Mouse (Mus musculus): ENCODE measurements around the gene Hint2. TPM values are rescaled to one million over a fixed set of nuclear protein-coding genes. Genes with fewer than 3 reads are reported as not detected.
A peak's percentile ranks its signal among the peaks of the same experiment; 100 is the strongest.

Gene Hint2
- total RNA-seq (2021) = 10 to 100 TPM; 32.7 to 36.7 TPM
- long read RNA-seq, experiment 1, transcript Hint2-201 (5 exons, 610 nt) = major isoform, 26 of 36 reads
- long read RNA-seq, experiment 1, partial matches to known transcripts = 2 of 36 reads
- long read RNA-seq, experiment 1, other reads (novel, unspliced or antisense) = 5 of 36 reads
- long read RNA-seq, experiment 2, transcript Hint2-201 (5 exons, 610 nt) = major isoform, 22 of 27 reads
- long read RNA-seq, experiment 2, partial matches to known transcripts = 4 of 27 reads
- long read RNA-seq, experiment 2, other reads (novel, unspliced or antisense) = 1 of 27 reads

DNA sequence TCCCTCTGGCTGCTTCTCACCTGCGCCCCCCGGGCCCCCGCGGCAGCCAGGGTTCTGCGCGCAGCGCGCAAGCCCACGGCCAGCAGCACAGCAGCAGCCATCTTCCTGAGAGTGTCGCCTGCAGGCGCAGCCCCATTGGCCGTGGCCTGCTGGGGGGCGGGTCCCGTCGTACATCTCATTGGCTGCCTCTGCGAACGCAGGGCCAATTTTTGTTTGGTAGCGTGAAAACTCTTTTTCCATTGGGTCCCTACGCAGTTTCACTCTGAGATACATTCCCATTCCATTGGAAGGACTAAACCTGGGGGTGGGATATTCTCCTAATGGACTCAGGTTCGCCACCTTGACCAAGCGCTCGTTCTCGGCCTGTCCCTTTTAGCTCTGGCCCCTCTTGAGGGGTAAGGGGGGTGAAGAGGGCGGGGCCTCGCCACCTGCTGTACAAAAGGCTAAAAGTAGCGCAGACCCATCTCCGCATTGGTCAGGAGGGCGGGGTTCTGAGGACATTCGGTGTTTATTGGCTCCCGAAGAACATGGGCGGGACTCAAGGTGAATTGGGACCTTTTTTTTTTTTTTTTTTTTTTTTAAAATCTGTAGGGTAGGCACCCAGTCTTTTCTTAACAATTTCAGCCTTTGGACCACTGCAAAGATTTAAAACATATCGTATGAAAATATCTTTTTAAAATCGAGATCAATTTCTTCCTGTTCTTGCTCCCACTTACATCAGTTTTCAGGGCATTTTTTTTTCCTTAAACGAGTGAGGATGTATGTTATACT lies at the start of gene Hint2:
Hint2 (minus strand) TSS at position 128 of the 771 bp plus-strand sequence.
- intact Hi-C loops (cut with DNase I) = no loop called here
- DNase-seq (ENCODE audit: low spot score in 2 of 2) = peak; percentile 95 to 98

DNA sequence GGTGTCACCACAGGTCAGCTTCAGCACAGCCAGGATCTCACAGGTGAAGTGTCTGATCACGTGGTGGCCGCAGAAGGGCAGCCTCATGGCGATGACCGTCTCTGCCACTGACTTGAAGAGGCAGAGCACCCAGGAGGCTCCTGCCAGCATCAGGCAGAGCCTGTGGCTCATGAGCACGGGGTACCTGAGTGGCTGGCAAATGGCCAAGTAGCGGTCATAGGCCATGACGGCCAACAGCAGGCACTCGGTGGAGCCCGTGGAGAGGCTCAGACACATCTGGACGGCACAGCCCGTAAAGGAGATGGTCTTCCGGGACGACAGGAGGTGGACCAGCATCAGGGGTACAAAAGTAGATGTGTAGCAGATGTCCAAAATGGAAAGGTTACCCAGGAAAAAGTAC lies 49.7 kb upstream of the Hint2 start:
- intact Hi-C loops (cut with DNase I) = no loop called here
- no peak for DNase-seq (ENCODE audit: low spot score in 2 of 2)

DNA sequence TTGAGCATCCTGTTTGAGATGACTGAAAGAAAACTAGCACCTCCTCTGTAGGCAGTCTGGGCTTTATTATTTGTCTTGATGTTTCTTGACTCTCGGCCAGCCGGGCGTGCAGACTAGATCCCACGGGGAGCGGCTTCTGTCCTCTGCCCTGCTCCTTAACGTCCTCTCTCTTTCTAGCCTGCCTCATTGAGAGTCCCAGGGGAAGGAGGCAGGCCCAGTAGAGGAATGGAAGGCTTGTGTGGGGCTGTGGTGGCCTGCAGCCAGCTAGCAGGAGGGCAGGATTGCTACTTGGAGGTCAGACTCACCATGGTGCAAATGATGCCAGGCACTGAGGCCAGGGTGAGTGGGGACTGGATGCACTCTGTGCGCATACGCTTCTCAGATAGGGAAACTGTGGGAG lies 47.6 kb upstream of the Hint2 start:
- DNase-seq (ENCODE audit: low spot score in 2 of 2) = no peak

DNA sequence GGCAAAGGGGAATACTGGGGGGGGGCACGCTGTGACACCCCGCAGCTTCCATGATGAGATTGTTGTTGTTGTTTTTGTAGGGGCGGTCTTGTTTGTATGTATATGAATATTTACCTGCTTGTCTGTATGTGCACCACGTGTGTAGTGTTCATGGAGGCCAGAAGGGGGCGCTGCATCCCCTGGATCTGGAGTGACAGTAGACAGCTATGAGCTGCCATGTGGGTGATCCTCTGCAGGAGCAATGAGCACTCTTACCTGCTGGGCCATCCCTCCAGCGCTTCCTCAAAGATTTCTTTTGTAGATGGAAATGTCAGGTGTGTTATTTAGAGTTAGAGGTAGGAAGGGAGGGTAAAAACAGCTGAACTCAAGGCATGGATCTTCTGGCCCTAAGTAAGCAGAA lies 47.2 kb upstream of the Hint2 start:
- intact Hi-C loops (cut with DNase I) = no loop called here

More for the DNA sequence above, 47.6 kb upstream of the Hint2 start:
- intact Hi-C loops (cut with DNase I) = no loop called here

DNA sequence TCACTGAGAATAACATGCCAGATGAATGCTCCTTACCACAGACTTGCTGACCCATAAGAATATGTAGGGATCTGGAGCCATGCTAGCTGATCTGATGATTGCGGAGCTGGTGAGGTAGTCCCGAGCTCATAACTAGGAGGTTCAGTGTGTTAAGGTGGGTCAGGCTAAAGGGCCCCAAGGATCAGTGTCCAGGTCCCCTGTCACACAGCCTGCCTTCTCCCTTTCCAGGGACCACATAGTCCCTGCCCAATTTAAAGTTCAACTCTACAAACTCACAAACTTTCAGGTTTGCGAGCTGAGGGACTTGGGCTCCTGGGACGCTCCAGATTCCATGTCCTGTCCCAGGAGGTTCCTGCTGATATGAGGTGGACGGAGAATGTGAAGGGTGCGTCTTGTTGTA lies 44.4 kb upstream of the Hint2 start, which contains the start of gene Olfr70:
Olfr70 (minus strand) TSS at position 101 of the 400 bp plus-strand sequence.
- intact Hi-C loops (cut with DNase I) = no loop called here
- no peak for DNase-seq (ENCODE audit: low spot score in 2 of 2)

More for the DNA sequence above, 47.2 kb upstream of the Hint2 start:
- DNase-seq (ENCODE audit: low spot score in 2 of 2) = no peak

DNA sequence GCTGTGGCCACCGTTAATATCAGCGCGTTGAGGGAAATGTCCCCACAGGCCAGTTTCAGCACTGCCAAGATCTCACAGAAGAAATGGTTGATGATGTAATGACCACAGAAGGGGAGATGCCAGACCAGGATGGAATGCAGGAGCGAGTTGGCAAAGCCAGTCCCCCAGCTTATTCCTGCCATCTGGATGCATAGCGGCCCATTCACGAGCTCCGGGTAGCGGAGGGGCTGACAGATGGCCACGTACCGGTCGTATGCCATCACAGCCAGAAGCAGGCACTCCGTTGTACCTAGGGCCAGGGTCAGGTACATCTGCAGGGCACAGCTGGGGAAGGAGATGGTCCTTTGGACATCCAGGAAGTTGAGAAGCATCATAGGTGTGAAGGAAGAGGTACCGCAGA lies 40.3 kb upstream of the Hint2 start:
- intact Hi-C loops (cut with DNase I) = no loop called here
- DNase-seq (ENCODE audit: low spot score in 2 of 2) = no peak

DNA sequence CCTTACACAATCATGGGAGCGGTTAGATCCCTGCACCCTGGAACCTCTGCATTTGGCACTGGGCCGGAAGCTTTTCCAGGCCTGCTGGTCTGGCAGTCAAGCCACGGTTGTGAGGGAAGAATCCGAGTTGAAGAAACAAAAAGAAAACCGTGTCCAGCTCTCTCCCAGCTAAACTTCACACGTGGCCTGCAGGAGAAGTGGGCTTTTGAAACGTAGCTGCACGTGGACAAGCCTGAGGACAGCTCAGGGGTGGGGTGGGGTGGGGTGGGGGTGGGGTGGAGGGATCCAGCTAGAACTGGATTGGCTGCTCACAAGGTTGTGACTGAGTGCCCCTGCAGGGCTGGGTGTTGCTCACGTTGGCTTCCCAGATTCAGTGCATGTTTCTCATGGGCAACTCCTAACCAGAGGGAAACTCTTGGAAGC lies 39.0 kb upstream of the Hint2 start:
- intact Hi-C loops (cut with DNase I) = no loop called here
- DNase-seq (ENCODE audit: low spot score in 2 of 2) = no peak

DNA sequence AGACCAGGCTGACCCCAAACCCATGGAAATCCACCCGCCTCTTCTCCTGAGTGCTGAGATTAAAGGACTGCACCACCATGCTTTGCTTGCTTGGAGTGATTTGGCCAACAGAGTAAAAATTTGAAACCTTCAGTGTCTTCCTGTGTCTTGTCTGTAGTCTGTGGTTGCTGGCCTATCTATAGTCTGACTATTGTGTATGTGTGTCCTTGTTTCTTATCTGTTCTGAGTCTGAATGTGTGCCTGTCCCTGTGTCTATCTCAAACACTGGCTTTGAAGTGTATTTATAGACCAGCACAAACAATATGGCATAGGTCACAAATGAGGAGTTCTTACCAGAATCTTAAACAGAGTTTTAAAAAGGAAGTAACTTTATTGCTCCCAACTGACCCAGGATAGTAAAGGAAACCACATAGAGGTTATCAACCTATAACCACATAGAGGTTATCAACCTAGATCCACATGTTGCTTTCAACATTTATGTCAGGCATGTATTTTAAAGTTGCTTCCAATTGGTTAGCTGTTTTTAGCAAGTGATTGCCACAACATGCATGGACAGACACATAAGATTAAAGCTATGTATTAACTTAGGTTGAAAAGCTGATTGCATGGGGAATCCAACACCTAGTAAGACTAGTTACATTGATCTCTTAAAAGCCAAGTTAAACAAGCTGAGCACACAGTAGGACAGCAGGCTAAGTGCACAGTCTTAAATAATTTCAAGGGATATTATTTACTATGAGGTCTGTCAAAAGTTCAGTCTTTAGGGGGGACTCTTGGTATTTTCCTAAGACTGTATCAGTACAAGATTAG lies 38.4 kb upstream of the Hint2 start:
- DNase-seq (ENCODE audit: low spot score in 2 of 2) = no peak
- intact Hi-C loops (cut with DNase I) = no loop called here

DNA sequence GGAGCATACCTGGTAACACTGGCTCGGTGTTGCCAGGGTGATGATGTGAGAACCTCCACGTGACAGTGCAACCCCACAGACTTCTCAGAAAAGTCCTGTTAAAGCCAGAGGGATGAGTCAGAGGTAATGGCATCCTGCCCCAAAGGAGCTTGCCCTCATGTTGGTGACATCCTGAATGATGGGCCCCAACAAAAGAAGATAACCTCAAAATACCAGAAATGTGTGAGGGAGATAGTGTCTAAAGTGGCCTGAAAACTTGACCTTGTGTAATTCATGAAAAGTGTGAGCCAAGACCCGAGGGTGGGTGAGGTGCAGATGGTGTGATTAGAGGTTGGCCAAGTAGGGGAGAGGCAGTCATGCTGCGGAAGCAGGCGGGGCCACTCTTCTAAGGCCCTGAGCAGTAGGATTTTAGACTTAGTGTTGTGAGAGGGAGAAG lies 37.6 kb upstream of the Hint2 start:
- intact Hi-C loops (cut with DNase I) = no loop called here

DNA sequence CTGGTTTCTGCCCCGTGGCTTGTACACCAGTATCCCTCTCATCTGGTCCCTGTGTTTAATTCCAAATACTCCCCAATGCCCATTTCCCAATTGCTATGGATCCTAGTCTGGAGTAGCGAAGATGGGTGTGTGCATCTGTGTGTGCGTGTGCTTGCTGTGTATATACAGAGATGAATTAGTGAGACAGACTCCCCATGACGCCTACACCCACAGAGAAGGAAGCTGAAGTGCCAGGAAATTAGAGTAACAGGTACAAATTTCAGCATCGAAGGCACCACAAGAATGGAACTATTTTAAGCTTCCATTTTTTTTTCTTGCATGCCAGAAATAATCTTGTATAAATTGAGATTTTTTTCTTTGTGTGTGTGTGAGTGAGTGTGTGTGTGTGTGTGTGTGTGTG lies 34.8 kb upstream of the Hint2 start:
- peak; percentile 28 to 66 for DNase-seq (ENCODE audit: low spot score in 2 of 2)
- intact Hi-C loops (cut with DNase I) = no loop called here

More for the DNA sequence above, 37.6 kb upstream of the Hint2 start:
- no peak for DNase-seq (ENCODE audit: low spot score in 2 of 2)

DNA sequence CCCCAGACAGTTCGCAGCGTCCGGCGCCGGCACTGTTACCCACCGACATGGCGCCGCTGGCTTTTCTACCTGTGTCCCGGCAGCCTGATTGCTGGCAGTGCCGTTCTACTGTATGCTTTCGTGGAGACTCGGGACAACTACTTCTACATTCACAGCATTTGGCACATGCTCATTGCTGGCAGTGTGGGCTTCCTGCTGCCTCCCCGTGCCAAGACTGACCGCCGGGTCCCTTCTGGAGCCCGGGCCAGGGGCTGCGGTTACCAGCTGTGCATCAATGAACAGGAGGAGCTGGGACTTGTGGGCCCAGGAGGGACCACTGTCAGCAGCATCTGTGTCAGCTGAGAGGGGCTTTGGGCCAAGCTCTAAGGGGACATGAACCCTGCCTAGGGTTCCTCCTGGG lies 33.8 kb upstream of the Hint2 start:
- intact Hi-C loops (cut with DNase I) = no loop called here
- DNase-seq (ENCODE audit: low spot score in 2 of 2) = no peak

DNA sequence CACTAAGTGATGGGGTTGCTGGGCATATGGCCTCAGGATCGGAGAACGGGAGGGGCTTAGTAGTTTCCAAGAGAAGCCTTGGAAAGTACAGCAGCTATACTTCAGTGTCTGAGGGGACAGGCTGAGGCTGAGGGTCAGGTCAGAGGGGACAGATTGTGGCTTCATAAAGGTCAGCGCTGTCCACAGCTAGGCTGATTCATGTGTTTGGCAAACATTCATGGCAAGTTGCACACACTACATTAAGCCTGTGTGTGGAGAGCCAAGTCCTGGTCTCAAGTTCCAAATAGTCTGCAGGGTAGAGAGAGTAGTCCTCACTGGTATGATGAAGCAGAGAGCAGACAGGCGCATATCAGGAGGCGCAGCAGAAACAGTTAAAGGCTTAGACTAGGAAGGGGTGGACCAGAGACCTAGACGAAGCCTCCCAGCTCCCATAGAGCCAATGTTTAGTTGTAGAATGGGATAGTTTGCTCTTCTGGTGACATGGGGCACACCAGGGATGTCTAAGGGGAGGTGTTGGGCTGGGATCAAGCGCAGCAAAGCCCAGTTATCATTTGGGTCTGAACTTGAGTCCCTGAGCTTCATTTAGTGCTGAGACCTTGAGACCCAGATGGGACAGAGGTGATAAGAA lies 23.3 kb upstream of the Hint2 start:
- no peak for DNase-seq (ENCODE audit: low spot score in 2 of 2)
- intact Hi-C loops (cut with DNase I) = no loop called here

DNA sequence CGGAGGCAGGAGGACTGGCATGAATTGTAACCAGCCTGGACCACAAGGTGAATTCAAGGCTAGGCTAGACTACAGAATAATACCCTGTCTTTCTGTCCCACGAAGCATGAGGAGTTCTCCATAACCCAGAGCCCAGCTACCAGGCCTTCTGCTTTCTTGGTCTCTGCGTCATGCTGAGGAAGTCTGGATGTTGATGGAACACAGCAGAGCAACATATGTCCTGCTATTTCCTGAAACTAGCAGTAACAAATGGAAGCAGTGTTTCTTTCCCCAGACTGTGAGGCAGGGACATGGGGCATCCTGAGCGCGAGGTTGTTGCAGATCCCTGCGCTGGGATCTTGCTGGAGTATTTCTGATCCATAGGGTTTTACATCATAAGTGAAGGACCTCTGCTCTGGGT lies 22.3 kb upstream of the Hint2 start:
- no peak for DNase-seq (ENCODE audit: low spot score in 2 of 2)
- intact Hi-C loops (cut with DNase I) = no loop called here

DNA sequence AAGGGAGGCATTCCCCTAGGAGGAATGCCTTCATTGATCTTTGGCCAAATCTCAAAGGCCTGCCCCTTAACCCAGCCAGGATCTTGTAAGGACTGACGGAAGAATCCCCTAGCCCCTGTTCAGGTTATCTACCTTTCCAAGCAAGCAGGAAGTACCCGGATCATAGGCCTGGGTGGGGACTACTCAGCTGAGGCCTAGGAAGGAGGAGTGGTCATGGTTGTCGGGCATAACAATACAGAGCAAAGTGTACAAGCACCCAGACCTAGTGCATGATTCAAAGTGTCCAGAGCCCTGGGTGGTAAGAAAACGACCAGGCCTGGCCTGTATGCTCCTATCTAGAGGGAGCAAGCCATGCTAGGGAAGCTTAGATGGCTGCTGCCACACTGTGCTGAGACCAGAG lies 19.3 kb upstream of the Hint2 start:
- intact Hi-C loops (cut with DNase I) = no loop called here
- DNase-seq (ENCODE audit: low spot score in 2 of 2) = no peak

DNA sequence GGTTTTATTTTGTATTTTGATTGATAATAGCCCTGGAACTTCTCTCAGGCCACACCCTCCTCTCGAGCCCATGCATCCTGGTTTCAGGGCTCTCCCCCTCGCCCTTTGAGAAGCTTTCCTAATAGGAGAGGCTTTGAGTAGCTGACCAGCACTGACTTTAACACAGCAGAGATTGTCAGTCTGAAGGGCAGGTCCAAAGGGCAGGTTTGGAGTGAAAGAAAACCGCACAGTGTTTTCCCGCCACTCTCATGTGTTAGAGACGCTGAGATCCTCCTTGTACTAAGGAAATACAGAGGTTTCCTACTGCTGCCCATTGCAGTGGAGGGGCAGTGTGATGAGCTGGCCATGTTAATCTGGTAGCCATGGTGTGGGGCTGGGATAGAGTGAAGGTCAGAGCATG lies 18.7 kb upstream of the Hint2 start:
- DNase-seq (ENCODE audit: low spot score in 2 of 2) = no peak
- intact Hi-C loops (cut with DNase I) = no loop called here

DNA sequence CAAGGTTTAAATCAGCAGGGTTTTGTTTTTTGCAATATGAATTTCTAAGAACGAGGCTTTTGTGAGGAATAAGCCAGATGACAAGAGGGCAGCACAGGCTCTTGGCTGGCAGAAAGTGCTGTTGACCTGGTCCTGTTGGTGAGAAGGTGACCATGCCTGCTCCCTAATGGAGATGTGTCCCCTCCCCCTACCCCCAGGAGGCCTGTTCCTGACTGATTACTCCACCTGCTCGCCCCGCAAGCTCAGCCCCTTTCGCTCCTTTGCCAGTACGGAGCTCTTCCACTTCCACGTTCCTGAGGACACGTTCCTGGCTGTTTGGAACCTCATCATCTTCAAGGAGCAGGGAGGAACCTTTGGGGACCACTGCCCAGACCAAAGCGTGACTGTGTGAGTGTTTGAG lies 17.4 kb upstream of the Hint2 start:
- intact Hi-C loops (cut with DNase I) = loop anchor here (2.0 kb wide), 1 partner anchor 37 kb away; the partner anchor contains the start of gene Olfr71
- DNase-seq (ENCODE audit: low spot score in 2 of 2) = no peak

DNA sequence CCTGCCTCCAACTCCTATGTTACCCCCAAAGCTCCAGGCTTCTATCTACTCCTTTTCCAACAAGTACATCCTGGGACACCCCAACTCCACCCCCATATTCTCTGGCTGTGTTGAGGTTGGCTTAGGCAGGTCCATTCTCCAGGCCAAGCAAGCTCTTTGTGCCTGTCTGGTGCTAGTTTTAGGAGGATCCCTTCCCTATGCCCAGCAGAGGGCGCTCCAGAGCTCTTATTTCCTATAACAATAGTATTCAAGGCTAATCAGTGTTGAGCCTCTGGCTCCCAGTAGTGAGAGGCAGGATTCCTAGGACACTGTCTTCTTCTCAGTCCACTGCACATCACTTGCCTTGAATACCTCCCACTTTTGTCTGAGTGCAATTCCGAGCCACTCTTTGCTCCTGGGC lies 15.8 kb upstream of the Hint2 start:
- intact Hi-C loops (cut with DNase I) = loop anchor here (2.0 kb wide), 1 partner anchor 39 kb away; the partner anchor contains the start of gene Olfr71
- DNase-seq (ENCODE audit: low spot score in 2 of 2) = peak; percentile 86 to 91

DNA sequence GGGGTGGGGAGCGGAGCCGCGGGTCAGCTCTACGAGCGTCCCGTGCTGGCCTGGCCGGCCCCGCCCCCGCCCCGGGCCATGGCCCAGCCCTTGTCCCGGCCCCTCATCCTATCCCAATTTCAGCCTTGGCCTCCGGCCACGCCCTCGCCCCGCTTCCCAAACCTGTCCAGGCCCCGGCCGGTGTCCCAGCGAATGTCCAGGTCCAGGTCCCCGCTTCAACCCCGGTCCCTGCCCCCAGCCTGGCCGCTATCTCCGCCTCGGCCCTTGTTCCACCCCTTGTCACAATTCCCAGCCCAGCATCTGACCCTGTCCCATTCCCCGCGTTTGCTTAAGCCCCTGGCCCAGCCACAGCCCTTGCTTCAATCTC lies 13.1 kb upstream of the Hint2 start:
- DNase-seq (ENCODE audit: low spot score in 2 of 2) = peak in 1 of 2 experiments; percentile 36
- intact Hi-C loops (cut with DNase I) = no loop called here

DNA sequence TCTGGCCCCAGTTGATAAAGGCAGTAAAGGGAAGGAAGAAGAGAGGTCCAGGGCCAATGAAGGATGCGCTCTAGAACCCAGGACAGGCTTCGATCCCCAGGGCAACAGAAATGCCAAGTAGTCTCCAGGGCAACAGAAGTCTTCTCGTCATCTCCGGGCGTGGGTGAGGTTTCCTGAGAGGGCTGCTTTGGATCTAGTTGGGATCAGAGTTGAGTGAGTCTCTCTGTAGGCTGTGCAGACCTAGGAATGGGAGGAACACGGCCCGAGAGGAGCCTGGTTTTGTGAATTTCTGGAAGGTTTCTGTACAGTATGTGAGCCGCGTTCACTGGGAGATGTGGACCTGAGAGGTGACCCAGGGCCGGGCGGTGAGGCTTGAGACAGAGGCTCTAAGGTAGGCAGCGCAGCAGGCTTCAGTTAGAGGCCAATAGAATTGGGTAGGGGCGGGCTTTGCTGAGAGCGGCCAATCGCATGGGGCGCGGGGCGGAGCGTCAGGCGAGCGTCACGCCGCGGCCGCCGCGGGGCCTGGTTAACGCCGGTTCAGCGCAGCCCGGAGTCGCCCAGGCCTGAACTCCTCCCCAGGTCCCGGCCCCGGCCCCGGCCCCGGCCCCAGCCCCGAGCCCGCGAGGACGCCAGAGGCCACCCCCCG lies 12.6 kb upstream of the Hint2 start, which contains the start of the genes Tmem8b and Fam221b:
Tmem8b (plus strand) TSS at position 190 of the 646 bp plus-strand sequence.
Fam221b (minus strand) TSS at position 364 of the 646 bp plus-strand sequence.
- DNase-seq (ENCODE audit: low spot score in 2 of 2) = peak; percentile 88 to 90
- intact Hi-C loops (cut with DNase I) = no loop called here
